Mouse (Mus musculus): ENCODE results near the gene Ntf3.

- TF ChIP-seq CTCF (IDR thresholded peaks at IDR 0.05; ENCODE audit: borderline replicate concordance, insufficient read depth, low read depth, low read length) = no peak
- TF ChIP-seq POLR2A (IDR thresholded peaks at IDR 0.05; ENCODE audit: borderline replicate concordance, insufficient read depth, low read length) = no peak
Measured at GRCm38 (mm10) chr6:126165591-126166155, 1.0 kb downstream of the Ntf3 start.
